Mouse (Mus musculus) telencephalon, adult 2 months (tissue): ENCODE measurements around the gene Garem2.
A peak's percentile ranks its signal among the peaks of the same experiment; 100 is the strongest.

ENCODE experiments used
- DNase-seq: peaks from one replicate; pipeline ENCODE4 v3.0.0-alpha.2; 2011; ENCODE audit warnings: low read depth, low spot score

Garem2 gene

DNA sequence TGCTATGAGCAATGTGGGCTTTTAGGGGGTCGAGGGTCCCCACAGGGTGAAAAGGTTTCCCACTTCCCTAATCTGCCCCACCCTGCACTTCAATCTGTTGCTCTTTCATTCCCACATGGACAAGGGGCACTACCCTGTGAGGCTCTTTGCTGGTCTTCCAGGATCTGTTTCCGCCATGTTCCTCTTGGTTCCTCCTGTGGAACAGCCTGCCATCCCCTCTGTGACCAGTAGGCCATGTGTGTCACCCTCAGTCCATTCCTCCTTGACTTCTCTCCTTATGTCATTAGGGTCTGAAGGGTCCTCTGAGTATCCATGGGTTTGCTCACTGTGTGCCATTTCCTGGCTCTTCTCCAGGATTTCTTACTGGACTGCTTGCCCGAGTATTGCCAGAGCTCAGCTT lies 6.8 kb downstream of the Garem2 start:
- DNase-seq = no peak

GRCm38 (mm10) chr5:30112533-30113068 lies 7.6 kb downstream of the Garem2 start:
- no peak for DNase-seq

- DNase-seq = no peak
Measured at GRCm38 (mm10) chr5:30113881-30114760, 9.2 kb downstream of the Garem2 start.

- no peak for DNase-seq
Measured at GRCm38 (mm10) chr5:30114761-30115140, 9.8 kb downstream of the Garem2 start.

DNA sequence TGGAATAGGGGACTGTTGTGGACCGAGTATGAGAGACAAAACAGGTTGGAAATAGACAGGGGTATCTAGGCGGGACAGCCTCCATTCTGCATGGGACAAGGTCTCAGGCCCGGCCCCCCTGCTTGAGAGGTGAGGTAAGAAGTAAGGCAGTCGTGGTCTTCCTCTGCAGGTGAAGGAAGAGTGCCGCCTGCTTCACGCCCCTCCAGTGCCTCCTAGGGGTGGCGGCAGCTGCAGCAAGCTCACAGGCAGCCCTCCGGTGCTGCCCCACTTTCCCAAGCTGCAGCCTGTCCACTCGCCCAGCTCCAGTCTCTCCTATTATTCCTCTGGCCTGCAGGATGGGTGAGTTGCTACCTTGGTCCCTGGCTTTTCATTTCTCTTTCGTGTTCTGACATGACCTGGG lies 10.8 kb downstream of the Garem2 start:
- DNase-seq = no peak

- DNase-seq = no peak
Measured at GRCm38 (mm10) chr5:30118018-30118417, 13.1 kb downstream of the Garem2 start.

GRCm38 (mm10) chr5:30119163-30119562 lies 14.2 kb downstream of the Garem2 start:
- DNase-seq = no peak

DNA sequence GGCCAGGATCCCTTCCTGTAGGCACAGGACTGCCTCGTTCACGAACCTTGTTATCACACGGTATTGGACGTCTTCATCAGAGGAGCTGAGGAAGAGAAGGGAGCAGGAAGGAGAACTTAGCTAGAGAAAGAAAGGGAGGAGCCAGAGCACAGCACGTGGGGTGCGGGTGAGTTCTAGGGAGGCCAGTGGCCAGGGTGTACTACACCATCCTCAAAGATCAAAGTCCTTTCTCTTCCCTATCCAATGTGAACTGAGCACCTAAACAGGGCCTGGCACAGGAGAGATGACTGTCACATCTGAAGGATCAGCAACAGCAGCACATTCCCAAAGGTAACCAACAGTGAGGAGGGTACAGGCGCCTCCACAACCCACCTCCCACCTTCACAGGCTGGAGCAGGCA lies 15.1 kb downstream of the Garem2 start:
- no peak for DNase-seq

DNA sequence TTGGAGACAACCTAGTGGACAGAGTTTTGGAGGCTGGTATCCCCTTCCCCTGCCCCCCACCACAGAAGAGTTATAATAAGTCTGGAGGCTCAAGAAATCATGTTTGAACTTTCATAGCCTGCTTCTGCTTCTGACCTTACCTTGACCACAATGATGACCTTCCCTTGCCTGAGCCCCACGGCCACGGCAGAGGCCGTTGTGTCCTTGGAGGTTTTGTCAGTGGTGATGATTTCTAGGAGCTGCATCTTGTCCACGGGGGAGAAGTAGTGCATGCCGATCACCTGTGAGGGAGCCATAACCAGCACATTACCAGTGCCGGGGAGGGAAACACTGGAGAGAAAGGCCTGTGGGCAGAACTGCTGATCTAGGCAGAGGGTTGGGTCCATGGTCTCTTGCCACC lies 17.5 kb downstream of the Garem2 start:
- DNase-seq = no peak

- DNase-seq = no peak
Measured at GRCm38 (mm10) chr5:30125587-30125986, 20.6 kb downstream of the Garem2 start.

DNA sequence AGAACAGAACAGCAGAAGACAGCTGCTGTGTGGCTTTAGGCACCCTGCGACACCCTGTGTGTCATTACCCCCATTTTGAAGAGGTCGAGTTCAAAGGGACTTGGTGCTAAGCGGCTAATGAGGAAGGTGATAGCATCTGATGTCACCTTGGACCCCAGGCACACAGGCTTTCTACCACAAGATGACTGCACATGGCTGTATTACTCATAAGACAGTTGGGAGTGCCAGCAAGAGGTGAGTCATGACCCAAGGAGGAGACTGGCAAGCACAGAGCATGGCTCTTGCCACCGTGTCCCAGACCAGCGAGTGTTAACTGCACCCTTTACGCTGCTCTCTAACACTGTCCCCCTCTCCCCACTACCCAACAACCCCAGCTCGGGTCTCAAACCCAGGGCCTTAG lies 21.8 kb downstream of the Garem2 start:
- no peak for DNase-seq

GRCm38 (mm10) chr5:30127921-30128597 lies 23.1 kb downstream of the Garem2 start:
- DNase-seq = peak; percentile 24

DNA sequence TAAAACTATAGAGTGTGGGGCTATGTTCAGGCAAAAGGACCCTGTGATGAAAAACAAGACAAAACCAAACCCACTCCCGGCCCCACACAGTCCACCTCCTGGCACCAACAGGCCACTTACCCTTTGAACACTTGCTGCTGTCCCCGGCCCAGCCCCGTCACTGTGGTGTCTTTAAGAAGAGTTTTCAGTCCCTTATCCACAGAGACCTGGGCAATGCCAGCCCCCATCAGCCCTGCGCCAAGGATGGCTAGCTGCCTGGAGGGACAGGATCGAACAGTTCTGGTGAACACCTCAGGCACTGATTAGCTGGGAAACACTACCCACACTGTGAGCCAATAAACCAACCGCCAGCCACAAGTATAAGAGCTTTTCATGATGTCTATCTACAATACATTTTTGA lies 23.7 kb downstream of the Garem2 start:
- DNase-seq = no peak

- no peak for DNase-seq
Measured at GRCm38 (mm10) chr5:30131246-30131645, 26.3 kb downstream of the Garem2 start.

DNA sequence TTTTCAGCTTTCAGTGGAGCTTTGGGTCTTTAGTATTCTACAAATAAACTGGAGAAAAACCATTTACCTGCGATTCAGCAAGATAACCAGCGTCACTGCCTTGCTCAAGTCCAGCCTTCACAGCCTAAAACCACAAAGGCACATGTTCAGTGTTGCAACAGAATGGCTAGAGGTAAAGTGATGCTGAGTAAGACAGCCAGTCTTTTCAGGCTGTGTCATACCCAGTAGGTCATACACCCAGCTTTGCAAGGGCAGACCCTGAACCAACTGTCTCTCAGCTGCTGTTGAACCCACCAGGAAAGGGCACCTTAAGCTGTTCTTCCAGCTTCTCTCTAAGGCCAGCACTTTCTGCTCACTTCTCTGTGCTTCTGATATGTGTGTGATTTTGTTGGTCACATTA lies 27.2 kb downstream of the Garem2 start:
- DNase-seq = no peak

GRCm38 (mm10) chr5:30135711-30136231 lies 30.8 kb downstream of the Garem2 start:
- DNase-seq = no peak

DNA sequence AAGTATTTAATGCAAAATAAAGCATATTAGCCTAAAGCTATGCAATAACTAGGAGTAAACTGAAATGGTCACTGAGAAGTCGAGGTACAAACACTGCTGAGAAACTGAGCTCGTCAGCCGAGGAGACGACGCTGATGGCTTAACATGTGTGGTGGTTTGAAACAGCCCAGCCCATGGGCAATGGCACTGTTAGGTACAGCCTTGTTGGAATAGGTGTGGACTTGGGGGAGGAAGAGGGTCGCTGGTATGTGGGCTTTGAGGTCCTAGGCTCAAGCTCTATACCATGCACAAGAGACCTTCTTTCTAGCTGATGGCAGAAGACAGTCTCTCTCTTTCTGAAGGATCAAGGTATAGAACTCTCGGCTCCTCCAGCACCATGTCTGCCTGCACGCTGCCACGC lies 32.3 kb downstream of the Garem2 start:
- DNase-seq = no peak

GRCm38 (mm10) chr5:30138193-30138592 lies 33.2 kb downstream of the Garem2 start:
- no peak for DNase-seq

DNA sequence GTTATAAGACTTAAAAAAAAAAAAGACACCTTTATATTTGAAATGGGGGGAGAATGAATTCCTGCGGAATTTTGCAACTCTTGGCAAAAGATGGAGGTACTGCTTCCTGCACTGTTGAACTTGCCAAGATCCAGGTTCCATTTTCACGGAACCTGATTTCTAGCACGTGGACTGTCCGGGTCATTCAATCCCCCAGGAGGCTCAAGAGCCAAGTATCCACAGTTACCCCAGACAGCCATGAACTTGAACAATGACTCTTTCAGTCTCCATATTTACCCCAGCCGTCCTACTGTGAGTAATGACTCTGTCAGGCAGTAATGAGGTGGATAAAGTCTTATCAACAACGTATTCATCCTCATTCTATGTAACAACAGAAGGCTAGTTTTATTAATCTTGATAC lies 41.6 kb downstream of the Garem2 start:
- no peak for DNase-seq

GRCm38 (mm10) chr5:30148133-30148920 lies 43.4 kb downstream of the Garem2 start:
- no peak for DNase-seq

DNA sequence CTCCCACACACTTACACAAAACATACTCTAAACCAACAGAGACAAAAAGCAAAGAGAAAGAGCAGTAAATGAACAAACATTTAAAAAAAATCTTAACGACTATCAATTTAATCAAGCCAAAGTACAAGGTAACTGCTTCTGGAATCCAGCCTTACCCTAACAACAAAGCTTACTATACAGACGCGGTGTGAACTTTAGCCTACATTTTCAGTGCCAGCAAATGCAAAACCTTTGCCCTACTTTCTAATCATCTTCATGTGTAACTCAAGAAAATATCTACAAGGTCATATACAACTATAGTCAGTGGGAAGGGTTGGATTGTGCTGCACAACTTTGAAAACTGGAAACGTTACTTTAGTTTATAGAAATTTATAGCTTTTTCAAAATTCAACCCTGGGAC lies 47.0 kb downstream of the Garem2 start:
- DNase-seq = no peak

- no peak for DNase-seq
Measured at GRCm38 (mm10) chr5:30152413-30152812, 47.5 kb downstream of the Garem2 start.
